Mouse (Mus musculus): ENCODE results near the gene Alpk1. TPM values are rescaled to one million over a fixed set of nuclear protein-coding genes. Genes with fewer than 3 reads are reported as not detected.

Alpk1 gene
- polyA plus RNA-seq, 1 experiment from 2014 or later: 1.1 TPM

DNA sequence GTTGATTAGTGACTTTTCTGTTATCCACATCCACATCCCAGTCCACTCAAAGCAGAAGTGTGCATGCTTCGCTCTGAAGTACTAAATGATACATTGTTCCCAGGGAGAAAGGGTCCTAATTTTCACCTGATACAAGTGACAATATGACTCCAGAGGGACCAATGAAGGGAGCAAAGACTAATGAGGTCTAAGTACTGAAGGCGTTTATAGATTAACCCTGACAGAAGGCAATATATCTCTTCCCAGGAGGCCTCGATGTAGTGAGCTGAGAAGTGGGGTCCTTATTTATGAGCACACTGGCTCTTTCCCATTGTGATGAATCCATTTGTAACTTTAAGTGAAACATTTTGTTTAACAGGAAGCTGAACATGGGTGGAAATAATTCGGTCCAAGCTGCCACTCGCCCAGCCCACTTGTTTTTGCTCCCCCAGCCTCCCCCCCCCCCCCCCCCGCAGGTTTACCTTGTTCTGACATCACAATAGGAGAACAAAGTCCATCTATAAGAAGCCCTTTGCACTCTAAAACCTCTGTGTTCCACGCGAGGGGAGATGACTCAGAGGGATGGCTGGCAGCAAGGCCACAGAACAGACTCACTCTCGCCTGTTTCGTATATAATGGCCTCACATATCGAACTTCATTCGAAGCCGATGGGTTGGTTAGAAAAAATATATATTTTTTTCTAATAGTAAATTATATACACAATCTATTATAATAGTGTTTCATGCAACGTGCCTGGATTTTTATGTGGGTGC lies 36.5 kb downstream of the Alpk1 start:
- Histone ChIP-seq H3K4me2 (no peak overlapping the region), H3K36me3 (ENCODE audit: control insufficient read depth, insufficient read depth, low read length) (no peaks in the 10 kb centered on the region), H3K9ac (ENCODE audit: low read depth, low read length) (no peak overlapping the region), H3K4me3 (ENCODE audit: low read depth, low read length) (no peak overlapping the region), H3K9me3 (ENCODE audit: control insufficient read depth, low read length) (no peaks in the 10 kb centered on the region), H3K27me3 (replicated peaks; ENCODE audit: control insufficient read depth, insufficient read depth, low read length) (peaks cover 29% of the 10 kb centered on the region), H3K4me1 (replicated peaks; ENCODE audit: control insufficient read depth, insufficient read depth, low read length) (no peaks in the 10 kb centered on the region), H3K27ac (ENCODE audit: low read depth, low read length) (no peak overlapping the region)
- WGBS: 81% methylated on average over 13 of the region's 14 CpGs
- ATAC-seq (replicated peaks; ENCODE audit: low FRiP score): no peak
- DNase-seq (ENCODE audit: low spot score): no peak

DNA sequence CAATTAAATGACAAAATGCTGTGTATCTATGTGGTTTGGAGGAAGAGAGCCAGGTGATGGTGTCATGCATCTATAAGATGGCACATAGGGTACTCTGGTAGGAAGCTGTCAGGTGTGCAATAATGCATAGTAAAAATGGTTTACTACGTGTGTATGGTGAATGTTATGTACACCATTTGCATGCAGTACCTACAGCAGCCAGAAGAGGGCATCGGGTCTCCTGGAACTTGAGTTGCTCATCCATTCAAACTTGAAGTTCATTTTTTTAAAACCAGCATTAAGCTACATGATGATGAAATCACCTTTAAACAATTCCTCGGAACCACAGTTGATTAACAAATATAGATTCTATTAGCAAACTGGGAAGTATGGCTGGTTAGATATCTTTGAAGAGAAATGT lies 38.9 kb downstream of the Alpk1 start:
- no peak for DNase-seq (ENCODE audit: low spot score)
- 89% methylated on average over 3 of the region's 3 CpGs for WGBS

DNA sequence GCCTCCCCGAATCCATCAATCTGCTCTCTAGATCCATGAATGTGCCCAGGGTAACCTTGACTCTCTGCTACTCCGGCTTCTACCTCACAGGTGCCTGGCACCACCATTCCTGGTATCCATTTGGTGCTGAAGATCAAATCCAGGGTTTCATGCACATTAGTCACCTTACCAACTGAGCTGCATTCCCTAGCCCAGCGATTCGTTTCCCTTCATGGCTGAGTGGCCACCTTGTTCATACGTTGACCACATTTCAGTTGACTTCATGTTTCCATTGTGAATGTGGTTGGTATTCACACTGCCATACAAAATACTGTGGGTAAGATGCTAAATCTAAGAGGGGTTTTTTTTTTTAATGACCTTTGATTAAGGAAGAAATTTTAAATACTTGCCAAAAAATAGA lies 42.5 kb downstream of the Alpk1 start:
- DNase-seq (ENCODE audit: low spot score) (no peak), ATAC-seq (replicated peaks; ENCODE audit: low FRiP score) (no peak)
- H3K4me3 ChIP-seq (ENCODE audit: low read depth, low read length): no peak overlapping the region
- H3K27me3 ChIP-seq (replicated peaks; ENCODE audit: control insufficient read depth, insufficient read depth, low read length): no peaks in the 10 kb centered on the region
- H3K9ac ChIP-seq (ENCODE audit: low read depth, low read length): no peak overlapping the region
- H3K9me3 ChIP-seq (ENCODE audit: control insufficient read depth, low read length): no peaks in the 10 kb centered on the region
- no peak overlapping the region for H3K27ac ChIP-seq (ENCODE audit: low read depth, low read length)
- H3K36me3 ChIP-seq (ENCODE audit: control insufficient read depth, insufficient read depth, low read length): no peaks in the 10 kb centered on the region
- no peak overlapping the region for H3K4me2 ChIP-seq
- H3K4me1 ChIP-seq (replicated peaks; ENCODE audit: control insufficient read depth, insufficient read depth, low read length): no peaks in the 10 kb centered on the region
- 80% methylated on average over 5 of the region's 5 CpGs for WGBS

More for the DNA sequence above, 38.9 kb downstream of the Alpk1 start:
- H3K36me3 ChIP-seq (ENCODE audit: control insufficient read depth, insufficient read depth, low read length): no peaks in the 10 kb centered on the region
- no peak overlapping the region for H3K4me3 ChIP-seq (ENCODE audit: low read depth, low read length)
- no peak overlapping the region for H3K4me2 ChIP-seq
- no peak for ATAC-seq (replicated peaks; ENCODE audit: low FRiP score)
- H3K9ac ChIP-seq (ENCODE audit: low read depth, low read length): no peak overlapping the region
- peaks cover 9% of the 10 kb centered on the region for H3K27me3 ChIP-seq (replicated peaks; ENCODE audit: control insufficient read depth, insufficient read depth, low read length)
- no peak overlapping the region for H3K27ac ChIP-seq (ENCODE audit: low read depth, low read length)
- H3K9me3 ChIP-seq (ENCODE audit: control insufficient read depth, low read length): no peaks in the 10 kb centered on the region
- H3K4me1 ChIP-seq (replicated peaks; ENCODE audit: control insufficient read depth, insufficient read depth, low read length): no peaks in the 10 kb centered on the region

DNA sequence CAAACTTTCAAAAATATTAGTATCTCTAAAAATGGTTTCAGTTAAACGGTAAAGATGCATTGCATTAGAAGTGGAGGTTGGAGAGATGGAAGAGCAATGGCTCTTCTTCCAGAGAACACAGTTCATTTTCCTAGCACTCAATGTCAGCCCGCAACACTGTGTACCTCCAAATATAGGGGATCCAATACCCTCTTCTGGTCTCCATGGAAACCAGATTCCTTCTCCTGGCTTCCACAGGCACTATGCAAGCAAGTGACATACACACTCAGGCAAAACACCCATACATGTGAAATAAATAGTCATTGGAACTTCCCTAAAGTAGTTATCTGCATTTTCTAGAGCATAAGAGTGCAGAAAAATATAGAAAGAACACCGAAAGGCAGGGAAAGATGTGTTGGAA lies 44.9 kb downstream of the Alpk1 start:
- ATAC-seq (replicated peaks; ENCODE audit: low FRiP score): no peak
- no peaks in the 10 kb centered on the region for H3K27me3 ChIP-seq (replicated peaks; ENCODE audit: control insufficient read depth, insufficient read depth, low read length)
- DNase-seq (ENCODE audit: low spot score): no peak
- no peak overlapping the region for H3K27ac ChIP-seq (ENCODE audit: low read depth, low read length)
- WGBS: 78% methylated on average over 3 of the region's 3 CpGs
- H3K4me3 ChIP-seq (ENCODE audit: low read depth, low read length): no peak overlapping the region
- no peak overlapping the region for H3K4me2 ChIP-seq
- H3K9me3 ChIP-seq (ENCODE audit: control insufficient read depth, low read length): no peaks in the 10 kb centered on the region
- H3K4me1 ChIP-seq (replicated peaks; ENCODE audit: control insufficient read depth, insufficient read depth, low read length): no peaks in the 10 kb centered on the region
- H3K36me3 ChIP-seq (ENCODE audit: control insufficient read depth, insufficient read depth, low read length): no peaks in the 10 kb centered on the region
- no peak overlapping the region for H3K9ac ChIP-seq (ENCODE audit: low read depth, low read length)

DNA sequence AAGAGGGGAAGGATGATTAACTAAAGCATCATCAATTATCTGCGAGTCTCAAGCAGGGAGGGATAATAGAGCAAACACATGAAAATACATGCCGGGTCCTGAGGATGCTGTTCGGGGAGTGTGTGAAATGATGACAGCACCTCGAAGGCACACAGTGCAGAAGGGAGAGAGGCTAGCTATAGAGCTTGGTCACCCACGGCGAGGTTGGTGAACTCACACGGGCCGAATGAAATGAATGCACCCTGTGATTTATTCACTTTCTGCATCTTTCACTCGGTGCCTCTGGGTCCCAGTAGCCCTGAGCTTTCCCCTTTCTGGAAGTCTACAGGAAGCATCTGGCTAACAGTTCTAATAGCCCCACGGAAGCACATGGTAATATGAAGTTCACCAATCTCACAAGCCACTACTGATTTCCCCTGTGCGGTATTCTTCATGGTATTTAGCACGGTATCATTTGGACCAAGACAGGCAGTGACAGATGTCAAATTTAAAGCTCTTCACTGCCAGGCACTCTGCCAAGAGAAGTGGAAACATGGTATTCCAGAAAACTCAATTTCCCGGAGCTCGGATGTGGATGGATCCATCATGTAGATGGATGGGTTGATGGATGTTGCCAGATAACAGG lies 50.7 kb downstream of the Alpk1 start:
- Histone ChIP-seq H3K4me3 (ENCODE audit: low read depth, low read length) (no peak overlapping the region), H3K4me2 (no peak overlapping the region), H3K9ac (ENCODE audit: low read depth, low read length) (no peak overlapping the region), H3K4me1 (replicated peaks; ENCODE audit: control insufficient read depth, insufficient read depth, low read length) (no peaks in the 10 kb centered on the region), H3K9me3 (ENCODE audit: control insufficient read depth, low read length) (no peaks in the 10 kb centered on the region), H3K27me3 (replicated peaks; ENCODE audit: control insufficient read depth, insufficient read depth, low read length) (no peaks in the 10 kb centered on the region), H3K27ac (ENCODE audit: low read depth, low read length) (no peak overlapping the region), H3K36me3 (ENCODE audit: control insufficient read depth, insufficient read depth, low read length) (no peaks in the 10 kb centered on the region)
- DNase-seq (ENCODE audit: low spot score) (no peak), ATAC-seq (replicated peaks; ENCODE audit: low FRiP score) (no peak)
- WGBS: 80% methylated on average over 14 of the region's 14 CpGs

DNA sequence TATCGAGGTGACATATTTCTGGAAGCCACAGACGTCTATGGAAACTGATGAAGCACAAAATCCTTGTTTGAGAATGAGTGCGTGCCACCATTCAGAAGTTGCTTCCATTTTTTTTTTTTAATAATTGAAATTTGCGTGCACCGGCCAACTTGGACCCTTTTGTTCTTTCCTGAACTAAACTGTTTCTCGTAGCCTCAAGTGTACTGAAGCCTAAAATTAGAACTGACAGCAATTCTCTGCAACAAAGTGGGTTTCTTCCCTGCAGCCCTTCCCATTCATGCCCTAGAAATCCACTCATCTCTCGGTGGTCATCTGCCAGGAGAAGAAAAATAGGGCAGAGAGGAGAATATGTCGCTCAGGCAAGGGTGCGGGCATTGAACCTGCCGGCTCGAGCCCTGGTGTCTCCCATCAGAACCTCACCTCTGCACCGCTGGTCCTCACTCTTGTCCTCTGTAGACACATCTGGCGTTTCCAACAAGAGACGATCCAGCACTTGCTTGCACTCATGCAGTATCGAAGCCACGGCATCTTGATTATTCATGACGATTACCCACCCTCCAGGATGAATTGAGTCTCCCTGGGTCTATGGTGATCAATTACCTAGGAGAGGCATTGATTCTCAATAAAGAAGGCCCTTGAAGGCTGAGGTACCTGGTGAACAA lies 51.3 kb downstream of the Alpk1 start:
- Histone ChIP-seq H3K4me3 (ENCODE audit: low read depth, low read length) (no peak overlapping the region), H3K4me1 (replicated peaks; ENCODE audit: control insufficient read depth, insufficient read depth, low read length) (no peaks in the 10 kb centered on the region), H3K27ac (ENCODE audit: low read depth, low read length) (no peak overlapping the region), H3K9ac (ENCODE audit: low read depth, low read length) (no peak overlapping the region), H3K9me3 (ENCODE audit: control insufficient read depth, low read length) (no peaks in the 10 kb centered on the region), H3K36me3 (ENCODE audit: control insufficient read depth, insufficient read depth, low read length) (no peaks in the 10 kb centered on the region), H3K4me2 (no peak overlapping the region), H3K27me3 (replicated peaks; ENCODE audit: control insufficient read depth, insufficient read depth, low read length) (no peaks in the 10 kb centered on the region)
- no peak for DNase-seq (ENCODE audit: low spot score)
- 86% methylated on average over 17 of the region's 17 CpGs for WGBS
- no peak for ATAC-seq (replicated peaks; ENCODE audit: low FRiP score)

DNA sequence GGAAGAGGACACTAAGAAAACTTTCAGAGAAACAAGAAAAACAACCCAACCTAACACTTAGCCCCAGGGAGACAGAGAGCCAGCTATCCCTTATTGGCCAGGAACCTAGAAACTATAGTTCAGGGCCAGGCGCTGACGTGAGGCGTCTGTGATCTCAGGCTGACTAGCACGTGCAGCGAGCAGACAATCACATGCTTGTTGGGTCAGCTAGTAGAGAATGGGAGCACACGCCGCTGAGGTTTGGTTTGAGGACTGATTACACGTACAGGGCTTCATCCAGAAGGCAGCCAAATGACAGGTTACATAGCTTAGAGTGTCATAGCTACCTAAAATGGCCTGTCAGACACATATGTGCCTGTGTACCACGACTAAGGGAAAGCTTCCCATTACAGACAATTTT lies 52.3 kb downstream of the Alpk1 start:
- no peak overlapping the region for H3K4me2 ChIP-seq

DNA sequence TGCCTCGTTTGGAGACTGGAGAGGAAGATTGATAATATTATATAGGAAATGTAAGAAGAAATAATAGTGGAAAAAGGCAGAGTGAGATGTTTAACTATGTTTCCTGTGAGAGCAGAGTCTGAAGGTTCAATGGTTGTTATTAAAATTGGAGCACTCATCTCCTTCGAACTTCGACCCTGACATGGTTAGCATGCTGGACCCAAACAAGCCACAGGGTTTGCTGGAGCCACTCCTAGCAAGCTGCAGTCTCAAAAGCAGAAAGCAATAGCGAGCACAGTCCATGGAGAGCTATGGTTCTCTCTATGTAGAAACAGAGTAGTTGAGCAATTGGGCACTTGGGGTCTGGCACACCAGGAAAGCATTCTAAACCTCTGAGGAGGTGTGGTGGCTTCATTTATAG lies 59.4 kb downstream of the Alpk1 start:
- no peaks in the 10 kb centered on the region for H3K4me1 ChIP-seq (replicated peaks; ENCODE audit: control insufficient read depth, insufficient read depth, low read length)
- no peak for ATAC-seq (replicated peaks; ENCODE audit: low FRiP score)
- H3K36me3 ChIP-seq (ENCODE audit: control insufficient read depth, insufficient read depth, low read length): no peaks in the 10 kb centered on the region
- 69% methylated on average over 4 of the region's 4 CpGs for WGBS
- no peak overlapping the region for H3K27ac ChIP-seq (ENCODE audit: low read depth, low read length)
- H3K27me3 ChIP-seq (replicated peaks; ENCODE audit: control insufficient read depth, insufficient read depth, low read length): no peaks in the 10 kb centered on the region
- H3K9ac ChIP-seq (ENCODE audit: low read depth, low read length): no peak overlapping the region
- DNase-seq (ENCODE audit: low spot score): no peak
- H3K9me3 ChIP-seq (ENCODE audit: control insufficient read depth, low read length): no peaks in the 10 kb centered on the region
- no peak overlapping the region for H3K4me3 ChIP-seq (ENCODE audit: low read depth, low read length)
- no peak overlapping the region for H3K4me2 ChIP-seq

More for the DNA sequence above, 52.3 kb downstream of the Alpk1 start:
- H3K9ac ChIP-seq (ENCODE audit: low read depth, low read length): no peak overlapping the region
- no peaks in the 10 kb centered on the region for H3K36me3 ChIP-seq (ENCODE audit: control insufficient read depth, insufficient read depth, low read length)
- DNase-seq (ENCODE audit: low spot score) (no peak), ATAC-seq (replicated peaks; ENCODE audit: low FRiP score) (no peak)
- no peak overlapping the region for H3K27ac ChIP-seq (ENCODE audit: low read depth, low read length)
- H3K4me3 ChIP-seq (ENCODE audit: low read depth, low read length): no peak overlapping the region
- 83% methylated on average over 9 of the region's 9 CpGs for WGBS
- no peaks in the 10 kb centered on the region for H3K9me3 ChIP-seq (ENCODE audit: control insufficient read depth, low read length)
- no peaks in the 10 kb centered on the region for H3K4me1 ChIP-seq (replicated peaks; ENCODE audit: control insufficient read depth, insufficient read depth, low read length)
- no peaks in the 10 kb centered on the region for H3K27me3 ChIP-seq (replicated peaks; ENCODE audit: control insufficient read depth, insufficient read depth, low read length)
